Mouse (Mus musculus): ENCODE measurements around the gene Leng8. TPM values are rescaled to one million over a fixed set of nuclear protein-coding genes. Genes with fewer than 3 reads are reported as not detected.

Leng8 gene
- polyA plus RNA-seq, 1 experiment = 372 TPM

DNA sequence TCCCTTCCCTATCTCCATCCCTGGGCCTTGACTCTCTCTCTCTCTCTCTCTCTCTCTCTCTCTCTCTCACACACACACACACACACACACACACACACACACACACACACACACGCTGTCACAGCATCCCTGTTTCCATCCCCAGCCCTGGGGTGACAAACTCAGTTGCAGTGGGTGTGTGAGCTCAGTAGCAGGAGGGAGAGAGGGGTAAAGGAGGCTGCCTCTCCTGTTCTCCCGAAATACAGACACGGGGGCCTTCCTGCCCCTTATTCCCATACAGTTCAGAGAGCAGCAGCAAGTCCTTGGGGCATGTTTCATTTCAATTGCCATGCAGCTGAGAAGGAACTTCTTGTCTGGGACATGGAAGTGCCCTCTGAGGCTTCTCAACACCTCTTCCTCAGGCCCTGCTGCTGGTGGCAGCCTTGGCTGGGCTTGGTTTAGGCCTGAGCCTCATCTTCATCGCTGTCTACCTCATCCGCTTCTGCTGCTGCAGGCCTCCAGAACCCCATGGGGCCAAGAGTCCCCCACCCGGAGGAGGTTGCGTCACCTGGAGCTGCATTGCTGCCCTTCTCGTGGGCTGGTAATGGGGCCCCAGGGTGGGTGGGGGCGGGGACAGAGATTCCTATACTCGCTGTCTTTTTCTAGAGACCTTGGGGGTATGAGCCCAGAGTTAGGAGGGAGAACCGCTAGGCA, 14.6 kb upstream of the Leng8 start:
- Histone ChIP-seq H3K4me1 (ENCODE audit: control insufficient read depth, insufficient read depth, insufficient read length, low read length) (peaks cover 2% of the 10 kb centered on the region), H3K4me3 (ENCODE audit: low read depth, low read length) (no peak overlapping the region), H3K27me3 (ENCODE audit: control insufficient read depth, insufficient read depth, low read length) (peaks cover 9% of the 10 kb centered on the region), H3K27ac (ENCODE audit: insufficient read depth, low read depth, low read length) (no peak overlapping the region), H3K36me3 (ENCODE audit: control insufficient read depth, insufficient read depth, low read length) (no peaks in the 10 kb centered on the region)
- no peak for TF ChIP-seq CTCF (IDR thresholded peaks at IDR 0.05; ENCODE audit: extremely low read depth, insufficient read length, insufficient replicate concordance, low read depth, low read length)
- TF ChIP-seq POLR2A (IDR thresholded peaks at IDR 0.05; ENCODE audit: low read depth, low read length) = no peak
- 55% methylated on average over 11 of the region's 11 CpGs for WGBS

DNA sequence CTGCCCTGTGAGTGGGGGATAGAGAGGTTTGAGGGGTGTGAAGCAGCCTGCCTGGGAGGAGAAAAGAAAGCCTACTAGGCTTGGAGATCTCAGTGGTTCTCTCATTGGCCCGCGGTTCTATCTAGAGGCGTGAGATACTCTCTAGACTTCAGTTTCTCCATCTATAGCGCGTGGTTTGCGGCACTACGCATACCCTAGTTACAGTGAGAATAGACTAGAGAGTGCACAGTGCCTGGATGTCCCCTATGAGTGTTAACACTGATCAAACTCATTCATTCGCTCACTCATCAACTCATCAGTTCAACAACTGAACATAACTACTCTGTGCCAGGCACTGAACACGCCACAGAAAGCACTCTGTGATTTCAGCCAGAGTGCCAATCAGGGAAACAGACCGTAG, 14.1 kb upstream of the Leng8 start:
- H3K36me3 ChIP-seq (ENCODE audit: control insufficient read depth, insufficient read depth, low read length) = no peaks in the 10 kb centered on the region
- H3K4me1 ChIP-seq (ENCODE audit: control insufficient read depth, insufficient read depth, insufficient read length, low read length) = peaks cover 2% of the 10 kb centered on the region
- 87% methylated on average over 10 of the region's 10 CpGs for WGBS
- no peak overlapping the region for H3K27ac ChIP-seq (ENCODE audit: insufficient read depth, low read depth, low read length)
- peaks cover 9% of the 10 kb centered on the region for H3K27me3 ChIP-seq (ENCODE audit: control insufficient read depth, insufficient read depth, low read length)
- H3K4me3 ChIP-seq (ENCODE audit: low read depth, low read length) = no peak overlapping the region
- TF ChIP-seq CTCF (IDR thresholded peaks at IDR 0.05; ENCODE audit: extremely low read depth, insufficient read length, insufficient replicate concordance, low read depth, low read length) = no peak
- no peak for TF ChIP-seq POLR2A (IDR thresholded peaks at IDR 0.05; ENCODE audit: low read depth, low read length)

- Histone ChIP-seq H3K36me3 (ENCODE audit: control insufficient read depth, insufficient read depth, low read length) (no peaks in the 10 kb centered on the region), H3K27ac (ENCODE audit: insufficient read depth, low read depth, low read length) (no peak overlapping the region), H3K4me3 (ENCODE audit: low read depth, low read length) (no peak overlapping the region), H3K27me3 (ENCODE audit: control insufficient read depth, insufficient read depth, low read length) (peaks cover 9% of the 10 kb centered on the region), H3K4me1 (ENCODE audit: control insufficient read depth, insufficient read depth, insufficient read length, low read length) (peaks cover 2% of the 10 kb centered on the region)
- TF ChIP-seq POLR2A (IDR thresholded peaks at IDR 0.05; ENCODE audit: low read depth, low read length) (no peak), CTCF (IDR thresholded peaks at IDR 0.05; ENCODE audit: extremely low read depth, insufficient read length, insufficient replicate concordance, low read depth, low read length) (no peak)
- 76% methylated on average over 1 of the region's 1 CpGs for WGBS
Observed at GRCm38 (mm10) chr7:4123732-4124131, 13.1 kb upstream of the Leng8 start.

- no peak overlapping the region for H3K27ac ChIP-seq (ENCODE audit: insufficient read depth, low read depth, low read length)
- TF ChIP-seq POLR2A (IDR thresholded peaks at IDR 0.05; ENCODE audit: low read depth, low read length) = no peak
- no peak for TF ChIP-seq CTCF (IDR thresholded peaks at IDR 0.05; ENCODE audit: extremely low read depth, insufficient read length, insufficient replicate concordance, low read depth, low read length)
- H3K36me3 ChIP-seq (ENCODE audit: control insufficient read depth, insufficient read depth, low read length) = no peaks in the 10 kb centered on the region
- WGBS = 19% methylated on average over 10 of the region's 10 CpGs
- peaks cover 7% of the 10 kb centered on the region for H3K27me3 ChIP-seq (ENCODE audit: control insufficient read depth, insufficient read depth, low read length)
- H3K4me1 ChIP-seq (ENCODE audit: control insufficient read depth, insufficient read depth, insufficient read length, low read length) = peaks cover 5% of the 10 kb centered on the region; the same call in 1 of the 2 replicates
- no peak overlapping the region for H3K4me3 ChIP-seq (ENCODE audit: low read depth, low read length)
Observed at GRCm38 (mm10) chr7:4124315-4124759, 12.5 kb upstream of the Leng8 start.

DNA sequence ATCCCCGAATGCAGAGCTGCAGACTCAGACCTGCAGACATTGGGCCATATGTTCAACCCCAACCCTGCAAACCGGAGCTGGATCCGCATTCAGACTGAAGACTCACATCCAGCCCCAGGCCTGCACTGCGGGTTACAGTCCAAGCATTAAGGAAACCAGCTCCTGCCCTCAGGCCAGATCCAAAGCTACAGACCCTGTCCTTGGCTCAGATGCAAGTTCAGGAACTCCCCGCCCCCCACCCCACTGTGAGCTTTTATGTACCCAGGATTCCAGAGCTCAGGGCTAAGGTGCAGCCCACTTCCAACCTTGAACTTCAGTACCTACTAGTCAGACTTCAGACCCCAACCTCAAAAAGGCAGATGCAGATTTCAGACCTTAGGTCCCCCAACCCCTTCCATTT, 12.0 kb upstream of the Leng8 start:
- 51% methylated on average over 5 of the region's 5 CpGs for WGBS
- no peak overlapping the region for H3K27ac ChIP-seq (ENCODE audit: insufficient read depth, low read depth, low read length)
- H3K36me3 ChIP-seq (ENCODE audit: control insufficient read depth, insufficient read depth, low read length) = no peaks in the 10 kb centered on the region
- H3K27me3 ChIP-seq (ENCODE audit: control insufficient read depth, insufficient read depth, low read length) = 0 out of 2 replicates have a peak, but pooled peaks cover 2% of the 10 kb centered on the region
- TF ChIP-seq CTCF (IDR thresholded peaks at IDR 0.05; ENCODE audit: extremely low read depth, insufficient read length, insufficient replicate concordance, low read depth, low read length) (no peak), POLR2A (IDR thresholded peaks at IDR 0.05; ENCODE audit: low read depth, low read length) (no peak)
- H3K4me3 ChIP-seq (ENCODE audit: low read depth, low read length) = no peak overlapping the region
- H3K4me1 ChIP-seq (ENCODE audit: control insufficient read depth, insufficient read depth, insufficient read length, low read length) = peaks cover 8% of the 10 kb centered on the region; the same call in 1 of the 2 replicates

DNA sequence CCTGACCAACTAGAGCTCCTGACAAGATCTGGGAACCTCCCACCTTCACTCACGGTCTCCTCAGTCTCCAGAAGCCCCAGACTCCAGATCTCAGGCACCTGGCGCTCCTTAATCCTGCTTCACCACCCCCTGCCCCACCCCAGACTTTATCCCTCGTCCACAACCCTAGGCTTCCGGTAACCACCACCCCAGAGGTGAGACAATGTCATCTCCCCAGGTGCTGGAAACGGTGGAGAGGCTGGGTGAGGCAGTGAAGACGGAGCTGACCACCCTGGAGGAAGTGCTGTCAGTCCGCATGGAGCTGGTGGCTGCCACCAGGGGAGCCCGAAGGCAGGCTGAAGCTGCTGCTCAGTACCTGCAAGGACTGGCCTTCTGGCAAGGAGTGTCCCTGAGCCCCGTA, 11.5 kb upstream of the Leng8 start:
- Histone ChIP-seq H3K4me3 (ENCODE audit: low read depth, low read length) (no peak overlapping the region), H3K4me1 (ENCODE audit: control insufficient read depth, insufficient read depth, insufficient read length, low read length) (peaks cover 9% of the 10 kb centered on the region; the same call in 1 of the 2 replicates), H3K27ac (ENCODE audit: insufficient read depth, low read depth, low read length) (no peak overlapping the region), H3K36me3 (ENCODE audit: control insufficient read depth, insufficient read depth, low read length) (no peaks in the 10 kb centered on the region), H3K27me3 (ENCODE audit: control insufficient read depth, insufficient read depth, low read length) (0 out of 2 replicates have a peak, but pooled peaks cover 2% of the 10 kb centered on the region)
- WGBS = 36% methylated on average over 9 of the region's 9 CpGs
- TF ChIP-seq POLR2A (IDR thresholded peaks at IDR 0.05; ENCODE audit: low read depth, low read length) (no peak), CTCF (IDR thresholded peaks at IDR 0.05; ENCODE audit: extremely low read depth, insufficient read length, insufficient replicate concordance, low read depth, low read length) (no peak)

DNA sequence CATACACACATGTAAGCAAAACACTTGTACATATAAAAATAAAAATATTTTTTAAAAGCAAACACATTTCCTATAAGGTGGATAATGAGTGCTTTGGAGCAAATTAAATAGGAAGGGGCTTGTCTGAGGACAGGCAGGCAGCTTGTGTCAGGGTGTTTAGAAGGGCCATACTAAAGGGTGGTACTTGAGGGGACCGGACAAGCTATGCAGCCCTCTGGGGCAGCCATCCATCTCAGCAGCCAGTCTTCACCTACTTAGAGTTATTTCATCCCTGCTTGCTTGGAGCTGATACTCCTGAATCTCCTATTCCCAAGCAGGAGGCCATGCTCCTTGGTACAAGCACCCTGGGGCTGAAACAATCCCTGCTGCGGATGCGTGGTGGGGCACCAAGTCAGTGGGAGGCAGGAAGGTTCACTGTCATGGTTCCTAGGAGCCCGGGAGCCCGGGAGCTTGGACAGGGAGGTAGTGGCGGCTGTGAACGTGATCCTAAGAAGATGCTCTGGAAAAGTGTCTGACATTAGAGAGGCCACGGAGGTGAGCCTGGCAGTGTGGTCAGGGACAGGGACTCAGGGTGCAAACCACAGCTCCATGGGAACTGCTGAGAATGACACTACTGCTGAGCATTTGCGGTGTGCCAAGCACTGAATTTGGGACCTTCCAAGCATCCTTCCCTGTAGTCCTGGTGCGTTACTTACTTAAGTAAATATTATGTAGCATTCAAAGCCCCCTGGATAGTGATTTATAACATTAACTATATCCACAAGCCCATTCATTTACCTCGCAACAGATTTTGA, 9.7 kb upstream of the Leng8 start:
- Histone ChIP-seq H3K27ac (ENCODE audit: insufficient read depth, low read depth, low read length) (no peak overlapping the region), H3K4me3 (ENCODE audit: low read depth, low read length) (no peak overlapping the region), H3K4me1 (ENCODE audit: control insufficient read depth, insufficient read depth, insufficient read length, low read length) (peaks cover 16% of the 10 kb centered on the region), H3K36me3 (ENCODE audit: control insufficient read depth, insufficient read depth, low read length) (no peaks in the 10 kb centered on the region), H3K27me3 (ENCODE audit: control insufficient read depth, insufficient read depth, low read length) (no peaks in the 10 kb centered on the region)
- no peak for TF ChIP-seq CTCF (IDR thresholded peaks at IDR 0.05; ENCODE audit: extremely low read depth, insufficient read length, insufficient replicate concordance, low read depth, low read length)
- no peak for TF ChIP-seq POLR2A (IDR thresholded peaks at IDR 0.05; ENCODE audit: low read depth, low read length)
- WGBS = 93% methylated on average over 11 of the region's 11 CpGs
